Mouse (Mus musculus) hindbrain, embryonic 15.5 days (tissue): Measurements from ENCODE around the gene Vps39. TPM values are rescaled to one million over a fixed set of nuclear protein-coding genes. Genes with fewer than 3 reads are reported as not detected.

Experiments used
- ATAC-seq: fragments of 200-750 bp; cut with Nextera tagmentation; 2 replicates; pipeline ENCODE4 v1.8.0; 2017; ENCODE audit warnings: low read depth, moderate number of reproducible peaks, moderate TSS enrichment; ENCODE audit not compliant: low FRiP score
- H3K27ac ChIP-seq: fragments of 300-500 bp; sonication (generic); replicated peaks from 2 replicates; pipeline ENCODE4 v1.5.1; 2015; ENCODE audit warnings: mild to moderate bottlenecking, inconsistent platforms
- H3K27me3 ChIP-seq: fragments of 300-500 bp; sonication (generic); 2 replicates; pipeline ENCODE4 v1.6.1; 2015; ENCODE audit warnings: control low read depth, inconsistent platforms
- H3K36me3 ChIP-seq: fragments of 300-500 bp; sonication (generic); 2 replicates; pipeline ENCODE4 v1.6.1; 2015; ENCODE audit warnings: control low read depth, inconsistent platforms
- H3K4me1 ChIP-seq: fragments of 300-500 bp; sonication (generic); replicated peaks from 2 replicates; pipeline ENCODE4 v1.6.1; 2015; ENCODE audit warnings: control low read depth, inconsistent platforms
- H3K4me2 ChIP-seq: fragments of 300-500 bp; sonication (generic); 2 replicates; pipeline ENCODE4 v1.6.1; 2015; ENCODE audit warnings: moderate library complexity, mild to moderate bottlenecking, inconsistent platforms
- H3K4me3 ChIP-seq: fragments of 300-500 bp; sonication (generic); 2 replicates; pipeline ENCODE4 v1.5.1; 2015; ENCODE audit warnings: mild to moderate bottlenecking, inconsistent platforms
- H3K9ac ChIP-seq: fragments of 300-500 bp; sonication (generic); 2 replicates; pipeline ENCODE4 v1.6.1; 2015; ENCODE audit warnings: inconsistent platforms
- H3K9me3 ChIP-seq: fragments of 300-500 bp; sonication (generic); 2 replicates; pipeline ENCODE4 v1.6.1; 2016; ENCODE audit warnings: control low read depth, inconsistent platforms
- WGBS: fragments of 180-500 bp; shearing (Covaris S2); methylation state at CpG from one replicate; pipeline ENCODE4 v1.1.7; 2015; 5-methylcytosine and 5-hydroxymethylcytosine counted together
- polyA plus RNA-seq: library from polyadenylated mRNA; unstranded; fragments of >200 nt; fragmentation: Nextera tagmentation; extraction: Ambion mirVana; gene quantifications from 2 replicates; pipeline ENCODE4 v1.2.1, GENCODE M21; 2015

Gene Vps39
- polyA plus RNA-seq, 1 experiment from 2014 or later: 43.1 TPM

DNA sequence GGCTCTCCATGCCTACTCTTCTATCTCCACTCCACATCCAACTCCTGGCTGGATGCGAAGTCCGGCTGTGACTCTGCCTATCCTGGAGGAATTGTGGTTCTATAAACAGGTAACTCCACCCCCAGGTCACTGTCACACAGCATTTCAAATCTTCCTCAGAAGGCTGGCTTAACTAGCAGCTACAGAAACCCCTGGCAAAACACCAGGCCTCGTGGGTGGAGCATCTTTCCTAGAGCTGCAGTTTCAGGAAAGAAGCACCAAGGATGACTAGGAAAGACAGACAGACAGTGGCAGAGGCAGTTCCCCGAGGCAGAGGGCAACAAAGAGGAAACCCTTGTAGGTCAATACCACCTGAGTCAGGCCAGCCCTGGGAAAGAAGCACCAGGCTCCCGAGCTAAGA lies 63.9 kb downstream of the Vps39 start, which contains the start of gene Pla2g4d:
Gene Pla2g4d (minus strand): TSS at position 203 of the 400 bp plus-strand sequence.
- no peak within 1 kb of the TSS for H3K27ac ChIP-seq
- no peaks in the 10 kb centered on the region for H3K9me3 ChIP-seq
- H3K9ac ChIP-seq: no peak within 1 kb of the TSS
- H3K4me3 ChIP-seq: no peak within 1 kb of the TSS
- WGBS: 79% methylated on average over 5 of the region's 5 CpGs
- H3K4me1 ChIP-seq: no peaks in the 10 kb centered on the region
- H3K4me2 ChIP-seq: no peak within 1 kb of the TSS
- H3K27me3 ChIP-seq: no peaks in the 10 kb centered on the region
- no peaks in the 10 kb centered on the region for H3K36me3 ChIP-seq
- ATAC-seq: no peak

DNA sequence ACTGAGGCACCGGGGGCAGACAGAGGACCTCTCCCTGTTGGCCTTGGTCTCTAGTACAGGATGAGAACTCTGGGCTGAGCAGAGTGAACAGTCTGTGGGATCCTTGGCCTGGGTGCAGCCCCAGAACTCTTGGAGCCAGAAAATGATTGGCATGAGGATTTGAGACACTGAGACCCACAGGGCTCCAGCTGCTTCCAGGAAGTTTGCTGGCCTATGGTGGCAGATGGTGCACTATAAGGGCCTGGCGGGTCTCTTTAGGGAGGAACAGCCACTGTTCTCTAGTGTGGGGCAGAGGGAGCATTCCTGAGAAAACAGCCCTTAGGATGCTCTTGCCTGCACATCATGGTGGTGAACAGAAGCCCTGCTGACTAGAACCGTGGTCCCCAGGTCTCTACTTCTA lies 64.5 kb downstream of the Vps39 start:
- no peaks in the 10 kb centered on the region for H3K9me3 ChIP-seq
- no peaks in the 10 kb centered on the region for H3K36me3 ChIP-seq
- 94% methylated on average over 3 of the region's 3 CpGs for WGBS
- H3K4me3 ChIP-seq: no peak overlapping the region
- H3K27me3 ChIP-seq: no peaks in the 10 kb centered on the region
- no peak overlapping the region for H3K27ac ChIP-seq
- H3K4me2 ChIP-seq: no peak overlapping the region
- H3K4me1 ChIP-seq: no peaks in the 10 kb centered on the region
- no peak for ATAC-seq
- no peak overlapping the region for H3K9ac ChIP-seq

DNA sequence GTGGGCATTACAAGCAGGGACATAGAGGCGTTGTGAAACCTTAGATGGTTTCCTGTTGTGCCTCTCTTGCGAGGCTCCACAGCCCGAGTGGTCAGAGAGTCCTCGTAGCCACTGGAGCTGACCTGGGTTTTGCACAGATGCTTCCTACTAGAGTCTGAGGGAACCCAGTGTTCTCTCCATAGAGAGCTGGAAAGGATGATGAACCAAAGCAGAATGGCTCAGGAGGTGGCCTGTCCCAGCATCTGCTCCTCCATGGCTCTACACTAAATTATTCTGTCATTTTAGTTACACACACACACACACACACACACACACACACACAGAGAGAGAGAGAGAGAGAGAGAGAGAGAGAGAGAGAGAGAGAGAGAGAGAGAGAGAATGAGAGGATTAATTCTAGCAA lies 67.3 kb downstream of the Vps39 start:
- 82% methylated on average over 4 of the region's 4 CpGs for whole genome bisulfite sequencing
- no peak for ATAC-seq
- Histone ChIP-seq H3K9ac (no peak overlapping the region), H3K4me1 (no peaks in the 10 kb centered on the region), H3K27me3 (no peaks in the 10 kb centered on the region), H3K4me3 (no peak overlapping the region), H3K36me3 (no peaks in the 10 kb centered on the region), H3K4me2 (no peak overlapping the region), H3K27ac (no peak overlapping the region), H3K9me3 (no peaks in the 10 kb centered on the region)

DNA sequence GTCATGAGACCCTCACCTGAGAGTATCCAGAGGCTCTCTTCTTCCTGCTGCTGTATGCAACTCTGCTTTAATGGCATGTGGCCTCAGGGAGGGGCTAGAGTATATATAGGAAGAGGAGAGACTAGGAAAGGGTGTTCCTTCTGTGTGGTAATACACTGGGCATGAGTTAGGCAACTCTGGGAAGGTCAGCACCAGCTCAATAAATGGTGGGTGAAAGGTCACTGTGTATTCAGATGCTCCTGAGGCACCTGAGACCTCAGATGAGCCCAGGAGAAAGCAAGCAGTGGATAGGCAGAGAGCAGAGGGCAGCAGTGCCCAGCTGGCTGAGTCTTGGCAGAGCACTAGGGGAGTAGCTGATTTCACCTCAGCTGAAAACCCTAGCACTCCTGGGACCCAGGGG lies 68.2 kb downstream of the Vps39 start:
- no peaks in the 10 kb centered on the region for H3K27me3 ChIP-seq
- no peak for ATAC-seq
- H3K4me2 ChIP-seq: no peak overlapping the region
- no peak overlapping the region for H3K9ac ChIP-seq
- H3K4me1 ChIP-seq: no peaks in the 10 kb centered on the region
- H3K9me3 ChIP-seq: no peaks in the 10 kb centered on the region
- no peak overlapping the region for H3K27ac ChIP-seq
- H3K4me3 ChIP-seq: no peak overlapping the region
- no peaks in the 10 kb centered on the region for H3K36me3 ChIP-seq

DNA sequence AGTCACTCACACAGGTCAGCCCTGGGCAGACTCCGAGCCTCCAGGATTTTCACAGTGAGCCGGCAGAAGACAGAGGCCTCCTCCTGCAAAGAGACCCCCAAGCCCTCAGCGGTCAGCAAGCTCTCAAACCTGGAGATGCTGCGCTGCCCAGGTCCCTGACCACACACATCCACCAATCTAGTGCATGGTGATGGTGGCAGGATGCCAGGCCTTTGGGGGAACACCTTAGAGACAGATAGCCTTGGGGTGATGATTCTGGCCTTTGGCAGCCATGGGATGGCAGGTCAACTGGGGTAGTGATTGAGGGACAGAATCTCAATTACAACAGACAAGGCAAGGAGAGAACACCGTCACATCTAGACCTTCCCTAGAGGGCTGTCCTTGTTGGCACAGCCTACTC lies 68.8 kb downstream of the Vps39 start:
- H3K27me3 ChIP-seq: no peaks in the 10 kb centered on the region
- no peak overlapping the region for H3K4me2 ChIP-seq
- H3K36me3 ChIP-seq: no peaks in the 10 kb centered on the region
- no peak overlapping the region for H3K4me3 ChIP-seq
- 82% methylated on average over 5 of the region's 5 CpGs for whole genome bisulfite sequencing
- no peak for ATAC-seq
- H3K9me3 ChIP-seq: no peaks in the 10 kb centered on the region
- no peak overlapping the region for H3K9ac ChIP-seq
- H3K27ac ChIP-seq: no peak overlapping the region
- H3K4me1 ChIP-seq: no peaks in the 10 kb centered on the region

DNA sequence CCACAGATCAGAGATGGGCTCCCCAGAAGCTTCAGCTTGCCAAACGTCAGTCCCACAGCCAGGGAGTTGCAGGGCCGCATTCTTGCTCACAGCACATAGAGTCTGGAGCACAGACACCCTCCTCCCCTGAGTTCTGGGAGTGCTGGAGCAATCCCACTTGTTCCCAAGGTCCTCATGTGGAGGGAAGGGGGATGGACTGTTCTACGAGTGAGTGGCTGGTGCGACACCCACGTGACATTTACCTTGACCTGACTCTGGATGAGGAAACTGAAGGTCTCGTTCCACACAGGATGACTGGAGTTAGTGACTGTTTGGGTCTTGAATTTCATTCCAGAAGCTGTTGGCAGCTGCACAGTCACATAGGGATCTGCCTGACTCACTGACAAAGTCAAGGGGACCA lies 69.4 kb downstream of the Vps39 start:
- H3K27me3 ChIP-seq: no peaks in the 10 kb centered on the region
- no peaks in the 10 kb centered on the region for H3K9me3 ChIP-seq
- ATAC-seq: no peak
- no peak overlapping the region for H3K4me2 ChIP-seq
- no peaks in the 10 kb centered on the region for H3K4me1 ChIP-seq
- 66% methylated on average over 6 of the region's 6 CpGs for WGBS
- no peak overlapping the region for H3K9ac ChIP-seq
- no peak overlapping the region for H3K4me3 ChIP-seq
- no peak overlapping the region for H3K27ac ChIP-seq
- no peaks in the 10 kb centered on the region for H3K36me3 ChIP-seq

DNA sequence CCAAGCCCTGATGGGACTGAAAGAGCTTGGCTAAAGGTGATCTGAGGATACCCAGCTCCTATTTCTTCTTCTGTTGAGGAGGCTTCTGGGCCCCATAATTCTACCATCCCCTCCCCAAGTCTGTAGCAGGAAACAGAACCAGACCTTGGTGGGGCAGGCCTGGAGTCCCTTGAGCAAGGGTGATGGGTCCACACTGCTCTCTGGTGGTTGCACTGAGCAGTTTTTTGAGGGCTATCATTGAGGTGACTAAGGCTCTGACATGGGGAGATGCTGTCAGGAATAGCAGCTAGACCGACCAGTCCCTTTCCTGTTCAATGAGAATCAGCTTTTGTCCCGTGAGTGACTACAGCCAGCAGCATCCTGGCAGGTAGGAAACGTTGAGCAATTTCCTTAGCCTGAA lies 71.7 kb downstream of the Vps39 start:
- no peak for ATAC-seq
- H3K4me2 ChIP-seq: no peak overlapping the region
- no peaks in the 10 kb centered on the region for H3K36me3 ChIP-seq
- 66% methylated on average over 3 of the region's 3 CpGs for WGBS
- H3K27me3 ChIP-seq: no peaks in the 10 kb centered on the region
- H3K9me3 ChIP-seq: no peaks in the 10 kb centered on the region
- H3K4me1 ChIP-seq: no peaks in the 10 kb centered on the region
- no peak overlapping the region for H3K4me3 ChIP-seq
- H3K27ac ChIP-seq: no peak overlapping the region
- no peak overlapping the region for H3K9ac ChIP-seq

DNA sequence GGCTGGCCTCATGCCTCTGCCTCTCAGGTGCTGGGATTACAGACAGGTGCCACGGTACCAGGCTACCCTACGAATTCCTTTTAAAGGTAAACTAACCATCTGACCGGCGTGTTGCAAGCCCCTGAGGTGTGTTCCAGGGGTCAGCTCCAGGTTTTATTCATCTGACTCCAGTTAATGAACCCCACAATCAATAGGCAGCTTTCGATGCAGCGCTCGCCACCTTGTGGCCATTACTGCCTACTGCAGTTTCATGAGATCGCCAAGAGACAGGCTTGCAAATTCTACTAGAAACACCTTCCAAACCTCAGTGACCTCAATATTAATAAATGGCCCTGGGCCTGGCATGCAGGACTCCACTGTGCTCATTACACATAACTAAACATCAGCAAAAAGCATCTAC lies 73.0 kb downstream of the Vps39 start:
- no peaks in the 10 kb centered on the region for H3K27me3 ChIP-seq
- H3K4me1 ChIP-seq: no peaks in the 10 kb centered on the region
- H3K27ac ChIP-seq: no peak overlapping the region
- H3K36me3 ChIP-seq: no peaks in the 10 kb centered on the region
- no peaks in the 10 kb centered on the region for H3K9me3 ChIP-seq
- no peak for ATAC-seq
- no peak overlapping the region for H3K4me2 ChIP-seq
- H3K9ac ChIP-seq: no peak overlapping the region
- WGBS: 17% methylated on average over 8 of the region's 8 CpGs
- H3K4me3 ChIP-seq: no peak overlapping the region

DNA sequence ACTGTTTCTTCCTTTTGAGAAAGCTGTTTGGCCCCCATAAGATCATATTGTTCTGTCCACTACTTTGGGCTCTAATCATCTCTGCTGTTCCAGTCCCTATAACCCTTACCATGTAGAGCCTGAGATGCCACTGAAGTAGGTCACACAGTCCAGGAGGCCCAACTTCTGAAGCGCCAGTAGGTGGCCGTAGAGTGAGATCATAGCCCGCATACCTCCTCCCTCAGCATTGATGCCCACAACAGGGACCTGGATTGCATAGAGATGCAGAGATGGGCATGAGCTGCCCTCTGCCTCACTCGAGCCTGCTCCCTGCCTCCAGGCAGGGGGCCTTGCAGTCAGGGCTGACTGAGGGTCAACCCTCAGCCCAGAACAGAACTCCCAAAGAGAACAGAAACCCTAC lies 76.0 kb downstream of the Vps39 start:
- H3K4me3 ChIP-seq: no peak overlapping the region
- no peaks in the 10 kb centered on the region for H3K27me3 ChIP-seq
- H3K36me3 ChIP-seq: no peaks in the 10 kb centered on the region
- no peaks in the 10 kb centered on the region for H3K4me1 ChIP-seq
- H3K27ac ChIP-seq: no peak overlapping the region
- H3K9me3 ChIP-seq: no peaks in the 10 kb centered on the region
- H3K9ac ChIP-seq: no peak overlapping the region
- ATAC-seq: no peak
- 78% methylated on average over 4 of the region's 4 CpGs for WGBS
- no peak overlapping the region for H3K4me2 ChIP-seq

DNA sequence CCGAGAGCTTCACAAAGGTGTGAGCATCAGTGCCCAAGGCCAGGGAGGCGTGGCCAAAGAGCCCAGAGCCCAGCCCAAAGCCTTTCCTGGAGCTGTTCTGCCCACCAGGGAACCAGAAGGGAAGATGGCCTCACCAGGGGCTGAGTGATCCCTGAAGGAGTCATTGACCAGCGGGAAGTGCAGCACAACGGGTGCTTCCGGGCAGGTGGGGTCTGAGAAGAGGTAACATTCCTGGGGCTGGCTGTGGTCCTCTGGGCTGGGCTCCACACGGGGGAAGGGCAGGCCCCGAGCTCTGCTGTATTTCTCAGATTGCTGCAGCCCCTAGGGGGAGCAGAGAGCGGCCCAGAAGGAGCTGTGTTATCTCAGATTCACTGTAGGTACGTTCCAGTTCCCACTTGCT lies 84.3 kb downstream of the Vps39 start:
- H3K27me3 ChIP-seq: no peaks in the 10 kb centered on the region
- no peak overlapping the region for H3K27ac ChIP-seq
- no peaks in the 10 kb centered on the region for H3K36me3 ChIP-seq
- no peak overlapping the region for H3K4me3 ChIP-seq
- ATAC-seq: no peak
- H3K9ac ChIP-seq: no peak overlapping the region
- no peaks in the 10 kb centered on the region for H3K9me3 ChIP-seq
- WGBS: 3% methylated on average over 9 of the region's 9 CpGs
- 0 out of 2 replicates have a peak overlapping the region, but pooled peaks have one; percentile 15 for H3K4me2 ChIP-seq
- no peaks in the 10 kb centered on the region; the same call in 1 of the 2 replicates for H3K4me1 ChIP-seq

Other genes starting within 250 kb of the Vps39 start
- gene Ehd4, start 198.5 kb downstream of the Vps39 start, polyA plus RNA-seq: 18.9 and 19.8 TPM in 2 replicates
- 4.7 and 4.8 TPM in 2 replicates for gene Pla2g4e, start 107.8 kb downstream of the Vps39 start, polyA plus RNA-seq
- gene Pla2g4d, start 63.9 kb downstream of the Vps39 start, polyA plus RNA-seq: not detected in 2 replicates
- gene Pla2g4f, start 39.0 kb downstream of the Vps39 start, polyA plus RNA-seq: 0.06 TPM in 1 of 2 replicates, not detected in the other
- 8.3 and 11.1 TPM in 2 replicates for gene Ganc, start 50.8 kb upstream of the Vps39 start, polyA plus RNA-seq
- gene Tmem87a, start 51.0 kb upstream of the Vps39 start, polyA plus RNA-seq: 5.1 and 6.7 TPM in 2 replicates
- 0.80 and 1.1 TPM in 2 replicates for gene Capn3, start 102.9 kb upstream of the Vps39 start, polyA plus RNA-seq
- gene Zfp106, start 210.7 kb upstream of the Vps39 start, polyA plus RNA-seq: 39.3 and 43.1 TPM in 2 replicates
- gene Snap23, start 214.5 kb upstream of the Vps39 start, polyA plus RNA-seq: 17.7 TPM in 2 replicates